Comparison of ENCODE assay signal across 8 mouse cellular contexts in the genomic region with DNA sequence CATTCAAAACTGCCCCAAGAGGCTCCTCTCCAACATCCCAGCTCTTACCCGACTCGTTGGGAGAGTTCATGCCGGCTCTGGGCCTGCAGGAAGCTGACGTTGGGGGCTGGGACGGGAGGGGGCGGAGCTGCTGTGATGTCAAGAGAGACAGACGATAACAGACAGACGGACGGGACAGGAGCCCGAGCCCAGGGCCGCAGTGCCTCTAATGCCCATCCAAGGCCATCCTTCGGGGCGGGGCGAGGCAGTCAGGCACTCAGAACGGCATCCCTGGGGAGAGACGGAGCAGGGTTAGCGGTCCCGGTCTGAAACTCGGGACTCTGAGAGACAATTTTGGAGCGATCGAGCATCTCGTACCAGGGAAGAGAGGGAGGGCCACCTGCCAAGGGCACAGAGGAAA. TPM values are rescaled to one million over a fixed set of nuclear protein-coding genes. Genes with fewer than 3 reads are reported as not detected.
A peak's percentile ranks its signal among the peaks of the same experiment; 100 is the strongest.
DNase-seq lines count a peak whose midpoint lies in the region; ATAC-seq and TF ChIP-seq lines count a peak whose summit lies in the region.

No protein-coding gene starts in this region.

- no peaks in the 10 kb centered on the region for H3K9me3 ChIP-seq in hindbrain, embryonic 13.5 days
- no peaks in the 10 kb centered on the region for H3K9me3 ChIP-seq in lung, embryonic 15.5 days

- TF ChIP-seq POLR2A in lung, adult 2 months (IDR thresholded peaks at IDR 0.05; ENCODE audit: borderline replicate concordance, extremely low read depth, low read depth, low read length), result no peak

- H3K27ac ChIP-seq in hindbrain, embryonic 13.5 days, result no peak overlapping the region
- H3K27ac ChIP-seq in lung, embryonic 15.5 days, result 0 out of 2 replicates have a peak overlapping the region, but pooled peaks have one; percentile 20

- H3K36me3 ChIP-seq in hindbrain, embryonic 13.5 days, result peaks cover 43% of the 10 kb centered on the region
- H3K36me3 ChIP-seq in lung, embryonic 15.5 days, result no peaks in the 10 kb centered on the region

- no peak for TF ChIP-seq CTCF in lung, adult 2 months (IDR thresholded peaks at IDR 0.05; ENCODE audit: insufficient read depth, low read length)

- WGBS in lung, adult 2 months, result 14% methylated on average over 22 of the region's 22 CpGs
- 3% methylated on average over 22 of the region's 22 CpGs for WGBS in hindbrain, embryonic 13.5 days
- WGBS in lung, embryonic 15.5 days, result 6% methylated on average over 22 of the region's 22 CpGs

- no peaks in the 10 kb centered on the region for H3K27me3 ChIP-seq in hindbrain, embryonic 13.5 days
- no peaks in the 10 kb centered on the region for H3K27me3 ChIP-seq in lung, embryonic 15.5 days

- ATAC-seq in hindbrain, embryonic 13.5 days (ENCODE audit: low FRiP score), result no peak
- no peak for ATAC-seq in lung, embryonic 15.5 days (ENCODE audit: borderline replicate concordance, extremely low read depth, low FRiP score, low TSS enrichment)

- peaks cover 49% of the 10 kb centered on the region for H3K4me1 ChIP-seq in lung, adult 2 months (ENCODE audit: control insufficient read depth, insufficient read depth, low read length)
- peaks cover 88% of the 10 kb centered on the region for H3K4me1 ChIP-seq in hindbrain, embryonic 13.5 days (replicated peaks)
- H3K4me1 ChIP-seq in lung, embryonic 15.5 days, result peaks cover 86% of the 10 kb centered on the region

- H3K4me3 ChIP-seq in lung, adult 2 months (replicated peaks; ENCODE audit: extremely low read depth, low read depth, low read length), result peak overlapping the region; percentile 6
- peak overlapping the region; percentile 22 for H3K4me3 ChIP-seq in hindbrain, embryonic 13.5 days
- H3K4me3 ChIP-seq in lung, embryonic 15.5 days, result peak overlapping the region; percentile 11; the same call in 1 of the 2 replicates

- DNase-seq in lung, adult 2 months, result no peak
- DNase-seq in lung, postnatal 25 days (ENCODE audit: low spot score), result no peak
- DNase-seq in cerebellum, postnatal 25 days, result peak; percentile 53 to 63
- no peak for DNase-seq in right cerebral cortex, postnatal 4 days
- DNase-seq in layer of hippocampus, adult 18-20 months (ENCODE audit: low spot score in 2 of 2), result no peak
- DNase-seq in right cerebral cortex, postnatal 36 days (ENCODE audit: low spot score in 2 of 2), result no peak

- peak overlapping the region; percentile 63 for H3K9ac ChIP-seq in hindbrain, embryonic 13.5 days
- H3K9ac ChIP-seq in lung, embryonic 15.5 days, result no peak overlapping the region

- peak overlapping the region; percentile 82 for H3K4me2 ChIP-seq in hindbrain, embryonic 13.5 days
- peak overlapping the region; percentile 51 for H3K4me2 ChIP-seq in lung, embryonic 15.5 days

RNA-seq across cellular contexts. Expression of gene Hdac5, which starts 5.3 kb away (rescaled TPM):
- 140 and 160 TPM in 2 replicates for polyA plus RNA-seq in lung, adult 2 months (2012; rRNA removed)
- 82.0 and 85.4 TPM in 2 replicates for polyA plus RNA-seq in hindbrain, embryonic 13.5 days (2015; fragmentation: Nextera tagmentation; extraction: Ambion mirVana)
- 71.3 and 76.7 TPM in 2 replicates for polyA plus RNA-seq in lung, embryonic 15.5 days (2015; fragmentation: Nextera tagmentation; extraction: Ambion mirVana)
- total RNA-seq in layer of hippocampus, adult 18-20 months (2021), result 100 to 1,000 TPM; 258 to 266 TPM

RNA-seq across cellular contexts. Expression of gene BC030867, which starts 24.0 kb away (rescaled TPM):
- polyA plus RNA-seq in lung, adult 2 months (2012; rRNA removed), result 0.65 and 0.68 TPM in 2 replicates
- polyA plus RNA-seq in hindbrain, embryonic 13.5 days (2015; fragmentation: Nextera tagmentation; extraction: Ambion mirVana), result 3.8 TPM in 2 replicates
- polyA plus RNA-seq in lung, embryonic 15.5 days (2015; fragmentation: Nextera tagmentation; extraction: Ambion mirVana), result 19.9 and 20.4 TPM in 2 replicates
- total RNA-seq in layer of hippocampus, adult 18-20 months (2021), result 1 to 10 TPM in 1 of 2 experiments, under 1 TPM in 1; 0.86 to 1.8 TPM

RNA-seq across cellular contexts. Expression of gene G6pc3, which starts 35.3 kb away (rescaled TPM):
- 74.4 and 82.5 TPM in 2 replicates for polyA plus RNA-seq in lung, adult 2 months (2012; rRNA removed)
- 30.0 and 37.2 TPM in 2 replicates for polyA plus RNA-seq in hindbrain, embryonic 13.5 days (2015; fragmentation: Nextera tagmentation; extraction: Ambion mirVana)
- 31.5 and 33.3 TPM in 2 replicates for polyA plus RNA-seq in lung, embryonic 15.5 days (2015; fragmentation: Nextera tagmentation; extraction: Ambion mirVana)
- total RNA-seq in layer of hippocampus, adult 18-20 months (2021), result 10 to 100 TPM; 61.0 to 65.1 TPM

RNA-seq across cellular contexts. Expression of gene Lsm12, which starts 39.6 kb away (rescaled TPM):
- polyA plus RNA-seq in lung, adult 2 months (2012; rRNA removed), result 20.8 and 30.6 TPM in 2 replicates
- polyA plus RNA-seq in hindbrain, embryonic 13.5 days (2015; fragmentation: Nextera tagmentation; extraction: Ambion mirVana), result 144 and 148 TPM in 2 replicates
- 112 and 136 TPM in 2 replicates for polyA plus RNA-seq in lung, embryonic 15.5 days (2015; fragmentation: Nextera tagmentation; extraction: Ambion mirVana)
- 10 to 100 TPM; 59.3 to 59.4 TPM for total RNA-seq in layer of hippocampus, adult 18-20 months (2021)

RNA-seq across cellular contexts. Expression of gene Asb16, which starts 43.9 kb away (rescaled TPM):
- polyA plus RNA-seq in lung, adult 2 months (2012; rRNA removed), result 0.15 and 1.8 TPM in 2 replicates
- polyA plus RNA-seq in hindbrain, embryonic 13.5 days (2015; fragmentation: Nextera tagmentation; extraction: Ambion mirVana), result not detected in 2 replicates
- polyA plus RNA-seq in lung, embryonic 15.5 days (2015; fragmentation: Nextera tagmentation; extraction: Ambion mirVana), result 0.09 and 0.10 TPM in 2 replicates
- 1 to 10 TPM; 2.3 to 2.9 TPM for total RNA-seq in layer of hippocampus, adult 18-20 months (2021)

Comparison
In these comparisons a context has a peak if more than half of its experiments do, and no peak if none do; other contexts are left out.
1. DNase-seq: peak in cerebellum, postnatal 25 days (2 of 2); none in lung, adult 2 months (single experiment), lung, postnatal 25 days (single experiment), right cerebral cortex, postnatal 4 days (single experiment), layer of hippocampus, adult 18-20 months (0 of 2) and right cerebral cortex, postnatal 36 days (0 of 2).
2. Peak in every context shown above with its lines, with median percentiles within 50 percentile points of each other: H3K4me3 ChIP-seq.